Mouse (Mus musculus): ENCODE measurements around the gene Slc7a1. TPM values are rescaled to one million over a fixed set of nuclear protein-coding genes. Genes with fewer than 3 reads are reported as not detected.
A peak's percentile ranks its signal among the peaks of the same experiment; 100 is the strongest.

The Slc7a1 gene
- 33.7 TPM for polyA plus RNA-seq (2021)

DNA sequence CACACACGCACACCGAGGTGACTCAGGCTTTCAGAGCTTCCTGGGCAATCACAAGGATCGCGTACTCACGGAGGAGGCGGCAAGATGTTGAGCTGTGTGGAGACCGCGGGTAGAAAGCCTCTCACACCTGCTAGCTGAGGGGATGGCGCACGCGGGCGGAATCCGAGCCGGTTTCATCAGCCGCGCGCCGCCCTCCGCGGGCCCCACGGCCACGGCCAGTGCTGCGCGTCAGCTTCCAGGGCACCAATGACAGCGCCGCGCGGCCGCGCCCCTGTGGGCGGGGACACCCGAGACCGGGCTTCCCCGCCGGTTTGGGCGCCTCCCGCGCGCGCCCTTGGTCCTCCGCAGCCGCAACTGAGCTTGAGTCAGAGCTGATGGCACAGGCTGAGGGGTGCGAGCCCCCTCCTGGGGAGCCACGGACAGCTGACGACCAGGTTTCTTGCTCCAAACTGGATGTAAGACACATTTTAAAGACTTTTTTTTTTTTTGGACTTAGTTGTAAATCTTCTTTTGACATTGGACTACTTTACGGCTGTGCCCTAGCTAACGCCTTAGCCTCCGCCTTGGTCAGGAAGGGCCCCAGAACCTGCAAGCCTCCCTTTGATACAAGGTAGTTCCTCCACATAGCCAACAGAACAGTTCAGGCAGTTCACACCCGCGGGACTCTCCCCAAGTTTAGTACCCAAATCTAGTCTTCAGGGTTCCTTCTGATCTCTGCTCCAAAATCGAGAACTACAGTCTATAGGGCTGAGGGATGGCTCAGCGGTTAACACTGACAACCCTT lies at the start of gene Slc7a1:
Slc7a1 (minus strand) TSS at position 245 of the 784 bp plus-strand sequence.
- ChIA-PET CTCF (interaction anchor here (0.7 to 3.4 kb wide), 9 partner anchors 12 to 85 kb away, joined by 3 to 13 read pairs (median 4); no protein-coding TSS in a partner anchor), POLR2A (interaction anchor here (0.5 to 1.0 kb wide), 5 partner anchors 35 to 52 kb away, joined by 3 to 6 read pairs (median 4); no protein-coding TSS in a partner anchor)
- ATAC-seq (peak; percentile 91), DNase-seq (ENCODE audit: low read depth, low spot score) (peak; percentile 43)
- in situ Hi-C loops (cut with MboI; ENCODE audit: low pct_unique_long_range_greater_than_20kb) = loop anchor here (5.0 kb wide), 2 partner anchors 47 to 68 kb away; no protein-coding TSS in a partner anchor
- no peaks in the 10 kb centered on the region for H3K27me3 ChIP-seq
- TF ChIP-seq CTCF (IDR thresholded peaks at IDR 0.05) = no peak

DNA sequence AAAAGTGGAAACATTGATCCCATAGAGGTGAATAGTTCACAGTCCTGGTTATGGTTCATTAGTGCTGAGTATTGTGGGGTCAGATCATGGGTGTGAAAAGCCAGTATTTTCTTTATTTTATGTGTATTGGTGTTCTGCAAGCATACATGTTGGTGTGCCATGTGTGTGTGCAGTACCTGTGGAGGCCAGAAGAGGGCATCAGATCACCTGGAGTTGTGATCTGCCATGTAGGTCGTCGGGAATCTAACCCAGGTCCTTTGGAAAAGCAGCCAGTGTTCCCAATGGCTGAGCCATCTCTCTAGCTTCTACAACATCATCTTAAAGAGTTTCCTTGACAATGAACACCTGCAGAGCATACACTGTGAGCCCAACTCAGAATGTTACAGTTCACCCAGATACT lies 45.3 kb upstream of the Slc7a1 start:
- DNase-seq (ENCODE audit: low read depth, low spot score) = no peak
- no peak for TF ChIP-seq CTCF (IDR thresholded peaks at IDR 0.05)
- ChIA-PET CTCF (interaction anchor here (1.0 to 13.1 kb wide), 2 partner anchors 83 to 112 kb away, joined by 4 to 181 read pairs; no protein-coding TSS in a partner anchor), POLR2A (interaction anchor here (1.0 kb wide), 1 partner anchor 112 kb away, joined by 3 read pairs; no protein-coding TSS in a partner anchor)
- in situ Hi-C loops (cut with MboI; ENCODE audit: low pct_unique_long_range_greater_than_20kb) = loop anchor here (5.0 kb wide), 2 partner anchors 48 to 108 kb away; partner anchors contain the start of gene Slc7a1
- H3K27me3 ChIP-seq = no peaks in the 10 kb centered on the region
- ATAC-seq = no peak

DNA sequence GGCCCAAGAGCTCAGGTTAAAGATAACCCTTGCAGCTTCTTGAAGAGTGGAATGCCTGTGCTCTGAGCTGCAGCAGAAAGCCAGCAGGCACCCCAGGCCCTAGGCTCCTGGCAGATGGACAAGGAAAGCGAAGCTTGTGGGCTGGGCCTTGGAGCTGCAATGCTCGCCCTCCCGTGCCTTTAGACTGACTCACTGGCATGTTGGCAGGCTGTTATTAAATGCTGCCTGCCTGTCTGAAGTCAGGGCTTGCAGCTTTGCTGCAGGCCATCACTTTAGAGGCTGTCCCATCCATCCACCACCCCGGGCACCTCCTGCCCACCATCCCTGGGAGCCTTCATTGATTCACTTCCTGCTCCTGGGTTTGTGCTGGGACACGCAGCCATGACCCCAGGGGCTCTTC lies 44.0 kb upstream of the Slc7a1 start:
- POLR2A ChIA-PET = no interaction called here
- TF ChIP-seq CTCF (IDR thresholded peaks at IDR 0.05) = no peak
- ATAC-seq (peak; percentile 98), DNase-seq (ENCODE audit: low read depth, low spot score) (peak; percentile 93)
- no peaks in the 10 kb centered on the region for H3K27me3 ChIP-seq
- CTCF ChIA-PET = interaction anchor here (0.8 to 2.1 kb wide), 6 partner anchors 10 to 74 kb away, joined by 3 to 4 read pairs (median 3); partner anchors contain the start of gene Slc7a1
- in situ Hi-C loops (cut with MboI; ENCODE audit: low pct_unique_long_range_greater_than_20kb) = no loop called here

GRCm38 (mm10) chr5:148435660-148436059 lies 36.0 kb upstream of the Slc7a1 start:
- TF ChIP-seq CTCF (IDR thresholded peaks at IDR 0.05) = no peak
- ChIA-PET POLR2A (interaction anchor here (0.6 to 1.4 kb wide), 4 partner anchors 32 to 70 kb away, joined by 3 read pairs; partner anchors contain the start of gene Slc7a1), CTCF (interaction anchor here (1.0 to 2.7 kb wide), 6 partner anchors 9 to 31 kb away, joined by 3 to 10 read pairs (median 5); no protein-coding TSS in a partner anchor)
- H3K27me3 ChIP-seq = no peaks in the 10 kb centered on the region
- ATAC-seq = peak; percentile 77
- in situ Hi-C loops (cut with MboI; ENCODE audit: low pct_unique_long_range_greater_than_20kb) = no loop called here
- DNase-seq (ENCODE audit: low read depth, low spot score) = peak; percentile 68

DNA sequence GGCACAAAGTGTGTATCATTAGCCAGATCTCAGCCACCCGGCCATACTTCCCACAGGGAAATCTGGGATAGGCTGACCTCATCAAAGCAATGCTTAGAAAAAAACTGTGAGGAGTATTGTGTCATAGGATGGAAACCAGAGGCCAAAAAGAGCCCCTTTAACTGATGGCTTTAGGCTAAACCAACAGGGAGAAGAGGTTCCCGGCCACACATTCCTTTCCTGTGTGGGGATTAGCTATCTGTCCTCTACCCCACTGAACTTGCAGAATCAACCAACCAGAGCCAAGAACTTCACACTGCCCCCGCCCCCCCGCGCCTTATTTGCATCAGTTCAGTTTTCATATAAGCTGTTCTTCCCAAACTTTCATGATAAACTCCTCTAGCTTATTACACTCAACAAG lies 32.4 kb upstream of the Slc7a1 start:
- in situ Hi-C loops (cut with MboI; ENCODE audit: low pct_unique_long_range_greater_than_20kb) = no loop called here
- H3K27me3 ChIP-seq = no peaks in the 10 kb centered on the region
- POLR2A ChIA-PET = interaction anchor here (0.9 to 1.0 kb wide), 2 partner anchors 19 to 34 kb away, joined by 3 read pairs; no protein-coding TSS in a partner anchor
- ATAC-seq (peak; percentile 75), DNase-seq (ENCODE audit: low read depth, low spot score) (peak; percentile 60)
- CTCF ChIA-PET = interaction anchor here (0.6 to 1.8 kb wide), 4 partner anchors 11 to 671 kb away, joined by 3 to 5 read pairs (median 4); no protein-coding TSS in a partner anchor
- TF ChIP-seq CTCF (IDR thresholded peaks at IDR 0.05) = no peak

- no peaks in the 10 kb centered on the region for H3K27me3 ChIP-seq
- no peak for ATAC-seq
- CTCF ChIA-PET = interaction anchor here (1.1 to 1.3 kb wide), 2 partner anchors 22 to 50 kb away, joined by 3 to 4 read pairs; no protein-coding TSS in a partner anchor
- in situ Hi-C loops (cut with MboI; ENCODE audit: low pct_unique_long_range_greater_than_20kb) = no loop called here
- no peak for TF ChIP-seq CTCF (IDR thresholded peaks at IDR 0.05)
- no peak for DNase-seq (ENCODE audit: low read depth, low spot score)
- POLR2A ChIA-PET = no interaction called here
Observed at GRCm38 (mm10) chr5:148428846-148429245, 29.1 kb upstream of the Slc7a1 start.

GRCm38 (mm10) chr5:148425136-148425535 lies 25.4 kb upstream of the Slc7a1 start:
- TF ChIP-seq CTCF (IDR thresholded peaks at IDR 0.05) = no peak
- ATAC-seq (peak; percentile 35), DNase-seq (ENCODE audit: low read depth, low spot score) (no peak)
- no peaks in the 10 kb centered on the region for H3K27me3 ChIP-seq
- CTCF ChIA-PET = interaction anchor here (1.0 to 1.4 kb wide), 2 partner anchors 10 to 24 kb away, joined by 4 to 6 read pairs; no protein-coding TSS in a partner anchor
- in situ Hi-C loops (cut with MboI; ENCODE audit: low pct_unique_long_range_greater_than_20kb) = no loop called here
- POLR2A ChIA-PET = no interaction called here

DNA sequence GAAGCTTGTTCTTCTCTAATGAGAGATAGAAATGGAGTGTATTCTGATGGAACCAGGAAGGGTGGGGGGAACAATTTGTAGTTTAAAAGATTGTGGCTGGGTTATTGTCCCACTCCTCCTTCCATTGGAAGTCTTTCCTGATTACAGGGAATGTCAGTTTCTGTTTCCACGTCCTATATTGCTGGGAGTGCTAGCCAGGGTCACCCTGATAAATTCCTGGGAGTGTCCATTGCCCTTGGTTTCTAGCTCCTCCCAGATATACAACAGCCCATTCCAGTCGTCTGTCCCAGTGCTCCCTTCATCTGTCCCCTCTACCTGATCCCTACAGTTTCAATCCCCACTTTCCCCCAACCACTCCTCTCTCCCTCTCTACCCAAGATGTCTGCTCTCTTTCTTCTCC lies 21.6 kb upstream of the Slc7a1 start:
- no peak for TF ChIP-seq CTCF (IDR thresholded peaks at IDR 0.05)
- ATAC-seq (no peak), DNase-seq (ENCODE audit: low read depth, low spot score) (no peak)
- ChIA-PET POLR2A (no interaction called here), CTCF (no interaction called here)
- no peaks in the 10 kb centered on the region for H3K27me3 ChIP-seq
- in situ Hi-C loops (cut with MboI; ENCODE audit: low pct_unique_long_range_greater_than_20kb) = no loop called here

- no peak for DNase-seq (ENCODE audit: low read depth, low spot score)
- CTCF ChIA-PET = interaction anchor here (0.9 to 1.5 kb wide), 3 partner anchors 13 to 31 kb away, joined by 3 to 5 read pairs (median 3); no protein-coding TSS in a partner anchor
- POLR2A ChIA-PET = no interaction called here
- H3K27me3 ChIP-seq = no peaks in the 10 kb centered on the region
- TF ChIP-seq CTCF (IDR thresholded peaks at IDR 0.05) = no peak
- in situ Hi-C loops (cut with MboI; ENCODE audit: low pct_unique_long_range_greater_than_20kb) = no loop called here
- no peak for ATAC-seq
Observed at GRCm38 (mm10) chr5:148419112-148419526, 19.4 kb upstream of the Slc7a1 start.

GRCm38 (mm10) chr5:148418436-148418835 lies 18.7 kb upstream of the Slc7a1 start:
- DNase-seq (ENCODE audit: low read depth, low spot score) (no peak), ATAC-seq (no peak)
- POLR2A ChIA-PET = no interaction called here
- TF ChIP-seq CTCF (IDR thresholded peaks at IDR 0.05) = no peak
- CTCF ChIA-PET = interaction anchor here (0.9 kb wide), 1 partner anchor 17 kb away, joined by 3 read pairs; no protein-coding TSS in a partner anchor
- in situ Hi-C loops (cut with MboI; ENCODE audit: low pct_unique_long_range_greater_than_20kb) = no loop called here
- no peaks in the 10 kb centered on the region for H3K27me3 ChIP-seq
